Mouse (Mus musculus): ENCODE data around the gene Cnot4. TPM values are rescaled to one million over a fixed set of nuclear protein-coding genes. Genes with fewer than 3 reads are reported as not detected.

The Cnot4 gene
- total RNA-seq, 1 experiment, result 18.8 TPM

- Histone ChIP-seq H3K9ac (ENCODE audit: insufficient read depth, low read depth, low read length, poor library complexity, severe bottlenecking) (no peak overlapping the region), H3K4me1 (ENCODE audit: control insufficient read depth in 2 of 2, insufficient read depth in 2 of 2, low read length in 2 of 2, poor library complexity in 1 of 2) (peaks cover 0 to 25% of the 10 kb centered on the region in 2 experiments; a peak in 2 of 4 replicates), H3K4me3 (ENCODE audit: insufficient read depth in 1 of 2, low read depth in 1 of 2, low read length in 2 of 2, poor library complexity in 1 of 2, severe bottlenecking in 1 of 2) (no peak overlapping the region; a peak in 1 of 4 replicates), H3K36me3 (ENCODE audit: control insufficient read depth, insufficient read depth, low read length, poor library complexity, severe bottlenecking) (no peaks in the 10 kb centered on the region), H3K27ac (ENCODE audit: insufficient read depth, low read depth, low read length, poor library complexity, severe bottlenecking) (no peak overlapping the region), H3K9me3 (ENCODE audit: control insufficient read depth, insufficient read depth, low read depth, low read length) (no peaks in the 10 kb centered on the region)
- no peak for DNase-seq (ENCODE audit: low read depth, low spot score)
- TF ChIP-seq MAFK (IDR thresholded peaks at IDR 0.05; ENCODE audit: insufficient read depth, low read depth, low read length), result no peak
- no peak for TF ChIP-seq HCFC1 (IDR thresholded peaks at IDR 0.05; ENCODE audit: borderline replicate concordance, insufficient read depth, low read length)
- in situ Hi-C loops (cut with MboI; ENCODE audit: low sequenced_read_pairs in 2 of 2, unreplicated experiment in 2 of 2), result no loop called here
Observed at GRCm38 (mm10) chr6:34987085-34987645, 146.4 kb downstream of the Cnot4 start.

- H3K4me3 ChIP-seq (ENCODE audit: insufficient read depth in 1 of 2, low read depth in 1 of 2, low read length in 2 of 2, poor library complexity in 1 of 2, severe bottlenecking in 1 of 2), result no peak overlapping the region
- DNase-seq (ENCODE audit: low read depth, low spot score), result no peak
- TF ChIP-seq HCFC1 (IDR thresholded peaks at IDR 0.05; ENCODE audit: borderline replicate concordance, insufficient read depth, low read length), result no peak
- TF ChIP-seq ZC3H11A (IDR thresholded peaks at IDR 0.05; ENCODE audit: borderline replicate concordance, low read depth, low read length), result no peak
- no peak for TF ChIP-seq MAFK (IDR thresholded peaks at IDR 0.05; ENCODE audit: insufficient read depth, low read depth, low read length)
- no peak for TF ChIP-seq ZNF384 (IDR thresholded peaks at IDR 0.05; ENCODE audit: low read depth, low read length)
- TF ChIP-seq CHD2 (IDR thresholded peaks at IDR 0.05; ENCODE audit: low read depth, low read length), result no peak
- H3K36me3 ChIP-seq (ENCODE audit: control insufficient read depth, insufficient read depth, low read length, poor library complexity, severe bottlenecking), result no peaks in the 10 kb centered on the region
- peaks cover 0 to 2% of the 10 kb centered on the region in 2 experiments; a peak in 2 of 4 replicates for H3K4me1 ChIP-seq (ENCODE audit: control insufficient read depth in 2 of 2, insufficient read depth in 2 of 2, low read length in 2 of 2, poor library complexity in 1 of 2)
- no peak overlapping the region for H3K9ac ChIP-seq (ENCODE audit: insufficient read depth, low read depth, low read length, poor library complexity, severe bottlenecking)
- no peak overlapping the region for H3K27ac ChIP-seq (ENCODE audit: insufficient read depth, low read depth, low read length, poor library complexity, severe bottlenecking)
- H3K9me3 ChIP-seq (ENCODE audit: control insufficient read depth, insufficient read depth, low read depth, low read length), result no peaks in the 10 kb centered on the region
- in situ Hi-C loops (cut with MboI; ENCODE audit: low sequenced_read_pairs in 2 of 2, unreplicated experiment in 2 of 2), result no loop called here
Observed at GRCm38 (mm10) chr6:34980661-34981060, 152.9 kb downstream of the Cnot4 start.

- TF ChIP-seq ZC3H11A (IDR thresholded peaks at IDR 0.05; ENCODE audit: borderline replicate concordance, low read depth, low read length) (no peak), MAFK (IDR thresholded peaks at IDR 0.05; ENCODE audit: insufficient read depth, low read depth, low read length) (no peak), HCFC1 (IDR thresholded peaks at IDR 0.05; ENCODE audit: borderline replicate concordance, insufficient read depth, low read length) (no peak), CHD2 (IDR thresholded peaks at IDR 0.05; ENCODE audit: low read depth, low read length) (no peak), ZNF384 (IDR thresholded peaks at IDR 0.05; ENCODE audit: low read depth, low read length) (no peak)
- Histone ChIP-seq H3K9ac (ENCODE audit: insufficient read depth, low read depth, low read length, poor library complexity, severe bottlenecking) (no peak overlapping the region), H3K9me3 (ENCODE audit: control insufficient read depth, insufficient read depth, low read depth, low read length) (no peaks in the 10 kb centered on the region), H3K36me3 (ENCODE audit: control insufficient read depth, insufficient read depth, low read length, poor library complexity, severe bottlenecking) (no peaks in the 10 kb centered on the region), H3K4me1 (ENCODE audit: control insufficient read depth in 2 of 2, insufficient read depth in 2 of 2, low read length in 2 of 2, poor library complexity in 1 of 2) (no peaks in the 10 kb centered on the region), H3K27ac (ENCODE audit: insufficient read depth, low read depth, low read length, poor library complexity, severe bottlenecking) (no peak overlapping the region), H3K4me3 (ENCODE audit: insufficient read depth in 1 of 2, low read depth in 1 of 2, low read length in 2 of 2, poor library complexity in 1 of 2, severe bottlenecking in 1 of 2) (no peak overlapping the region)
- no peak for DNase-seq (ENCODE audit: low read depth, low spot score)
- in situ Hi-C loops (cut with MboI; ENCODE audit: low sequenced_read_pairs in 2 of 2, unreplicated experiment in 2 of 2), result no loop called here
Observed at GRCm38 (mm10) chr6:34979291-34979690, 154.2 kb downstream of the Cnot4 start.

Other genes with a start within 250 kb of the Cnot4 start
- gene Wdr91, start 222.8 kb downstream of the Cnot4 start, total RNA-seq (2012; rRNA removed), result 20.4 and 22.6 TPM in 2 replicates
- gene Stra8, start 213.6 kb downstream of the Cnot4 start, total RNA-seq (2012; rRNA removed), result 5.1 and 23.8 TPM in 2 replicates
- 2.1 and 3.1 TPM in 2 replicates for gene Slc23a4, start 145.3 kb downstream of the Cnot4 start, total RNA-seq (2012; rRNA removed)
- gene Nup205, start 43.7 kb upstream of the Cnot4 start, total RNA-seq (2012; rRNA removed), result 108 and 117 TPM in 2 replicates
- 1.5 and 1.7 TPM in 2 replicates for gene Slc13a4, start 174.4 kb upstream of the Cnot4 start, total RNA-seq (2012; rRNA removed)
- 0.13 TPM in 1 of 2 replicates, not detected in the other for gene Fam180a, start 192.4 kb upstream of the Cnot4 start, total RNA-seq (2012; rRNA removed)